Mouse (Mus musculus) liver, embryonic 15.5 days (tissue): Measurements from ENCODE around the gene Ybx2. TPM values are rescaled to one million over a fixed set of nuclear protein-coding genes. Genes with fewer than 3 reads are reported as not detected.
"Not testable (repeated sequence)": the region's sequence is repeated elsewhere in the genome, so short reads cannot be mapped to it uniquely, and the experiment has no call there.

Source experiments
- ATAC-seq: fragments of 200-750 bp; cut with Nextera tagmentation; 2 replicates; pipeline ENCODE4 v1.8.0; 2017; ENCODE audit warnings: moderate number of reproducible peaks, mild to moderate bottlenecking, moderate library complexity; ENCODE audit not compliant: insufficient read depth
- H3K27ac ChIP-seq: fragments of 300-500 bp; sonication (generic); replicated peaks from 2 replicates; pipeline ENCODE4 v1.5.1; 2015; ENCODE audit warnings: mild to moderate bottlenecking, inconsistent platforms
- H3K27me3 ChIP-seq: fragments of 300-500 bp; sonication (generic); 2 replicates; pipeline ENCODE4 v1.6.1; 2015; ENCODE audit warnings: mild to moderate bottlenecking, inconsistent platforms
- H3K36me3 ChIP-seq: fragments of 300-500 bp; sonication (generic); replicated peaks from 2 replicates; pipeline ENCODE4 v1.6.1; 2015; ENCODE audit warnings: moderate library complexity, mild to moderate bottlenecking, inconsistent platforms
- H3K4me1 ChIP-seq: fragments of 300-500 bp; sonication (generic); replicated peaks from 2 replicates; pipeline ENCODE4 v1.6.1; 2015; ENCODE audit warnings: inconsistent platforms
- H3K4me2 ChIP-seq: fragments of 300-500 bp; sonication (generic); 2 replicates; pipeline ENCODE4 v1.6.1; 2015; ENCODE audit warnings: moderate library complexity, mild to moderate bottlenecking, inconsistent platforms
- H3K4me3 ChIP-seq: fragments of 300-500 bp; sonication (generic); replicated peaks from 2 replicates; pipeline ENCODE4 v1.5.1; 2015; ENCODE audit warnings: mild to moderate bottlenecking, inconsistent platforms
- H3K9ac ChIP-seq: fragments of 300-500 bp; sonication (generic); 2 replicates; pipeline ENCODE4 v1.6.1; 2015; ENCODE audit warnings: moderate library complexity, mild to moderate bottlenecking, inconsistent platforms
- H3K9me3 ChIP-seq: fragments of 300-500 bp; sonication (generic); replicated peaks from 2 replicates; pipeline ENCODE4 v1.6.1; 2016; ENCODE audit warnings: inconsistent platforms
- WGBS: fragments of 180-500 bp; shearing (Covaris S2); methylation state at CpG from one replicate; pipeline ENCODE4 v1.1.7; 2015; ENCODE audit warnings: mixed read lengths; ENCODE audit not compliant: insufficient replicate concordance; 5-methylcytosine and 5-hydroxymethylcytosine counted together
- polyA plus RNA-seq: library from polyadenylated mRNA; unstranded; fragments of >200 nt; fragmentation: Nextera tagmentation; extraction: Ambion mirVana; gene quantifications from 2 replicates; pipeline ENCODE4 v1.2.1, GENCODE M21; 2015

The Ybx2 gene
- polyA plus RNA-seq, 1 experiment from 2014 or later: not detected

DNA sequence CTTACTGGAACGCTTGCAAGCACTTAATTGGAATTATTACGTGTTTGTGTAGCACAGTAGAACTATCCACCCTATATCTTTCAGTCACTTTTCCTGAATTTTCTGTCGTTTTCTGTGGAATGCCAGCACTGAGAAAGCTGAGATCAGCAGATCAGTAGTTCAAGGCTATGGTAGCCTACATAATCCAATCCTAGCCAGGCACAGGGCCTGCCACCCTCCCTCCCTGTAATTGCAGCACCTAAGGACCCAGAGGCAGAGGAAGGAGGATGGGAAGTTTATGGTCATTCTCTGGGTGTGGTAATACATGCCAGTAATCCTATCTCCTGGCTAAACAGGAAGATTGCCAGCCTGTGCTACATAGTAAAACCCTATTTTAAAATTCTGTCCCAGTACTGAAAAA, 12.8 kb upstream of the Ybx2 start:
- 62% methylated on average over 3 of the region's 3 CpGs for WGBS
- peak overlapping the region; percentile 90 for H3K4me2 ChIP-seq
- no peak for ATAC-seq
- H3K27me3 ChIP-seq: no peaks in the 10 kb centered on the region
- H3K9me3 ChIP-seq: no peaks in the 10 kb centered on the region
- peak overlapping the region; percentile 67 for H3K9ac ChIP-seq
- H3K27ac ChIP-seq: peak overlapping the region; percentile 97
- peaks cover 41% of the 10 kb centered on the region for H3K4me1 ChIP-seq
- H3K4me3 ChIP-seq: peak overlapping the region; percentile 88
- peaks cover 17% of the 10 kb centered on the region for H3K36me3 ChIP-seq

DNA sequence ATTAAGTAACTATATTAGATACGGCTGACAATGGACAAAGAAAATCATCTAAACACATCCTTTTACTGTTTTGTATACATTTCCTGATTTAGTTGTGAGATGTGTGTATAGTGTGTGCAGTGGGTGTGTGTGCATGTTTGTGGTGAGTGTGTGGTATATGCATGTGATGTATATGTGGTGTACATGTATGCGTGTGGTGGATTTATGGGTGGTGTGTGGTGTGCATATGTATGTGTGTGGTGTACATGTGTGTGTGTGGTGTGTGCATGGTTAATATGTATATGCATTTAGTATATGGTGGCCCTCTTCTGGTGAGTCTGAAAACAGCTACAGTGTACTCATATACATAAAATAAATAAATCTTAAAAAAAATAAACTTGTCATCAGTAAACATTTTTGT, 8.1 kb upstream of the Ybx2 start:
- H3K27me3 ChIP-seq: no peaks in the 10 kb centered on the region
- no peaks in the 10 kb centered on the region for H3K36me3 ChIP-seq
- H3K9me3 ChIP-seq: no peaks in the 10 kb centered on the region
- no peak overlapping the region for H3K9ac ChIP-seq
- ATAC-seq: no peak
- no peak overlapping the region for H3K27ac ChIP-seq
- 84% methylated on average over 2 of the region's 2 CpGs for WGBS
- peaks cover 21% of the 10 kb centered on the region for H3K4me1 ChIP-seq
- no peak overlapping the region for H3K4me2 ChIP-seq
- no peak overlapping the region for H3K4me3 ChIP-seq

DNA sequence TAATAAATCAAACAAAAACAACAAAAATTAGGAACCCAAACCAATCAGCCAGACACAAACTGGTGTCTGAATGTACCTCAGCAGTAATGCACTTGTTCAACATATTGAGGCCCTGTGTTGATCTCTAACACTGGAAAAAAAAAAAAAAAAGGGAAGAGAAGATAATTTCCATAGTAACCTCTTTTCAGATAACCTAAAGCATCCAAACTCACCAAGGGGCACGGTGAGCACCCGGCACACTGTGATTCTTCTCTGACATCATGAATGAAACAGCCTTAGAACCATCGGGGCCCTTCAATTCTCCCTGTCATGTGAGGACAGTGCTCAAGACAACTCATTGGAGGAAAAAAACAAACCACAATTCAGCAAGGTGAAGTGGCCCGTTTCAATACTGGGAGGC, 5.9 kb upstream of the Ybx2 start:
- H3K9ac ChIP-seq: no peak overlapping the region
- H3K4me3 ChIP-seq: no peak overlapping the region
- H3K27me3 ChIP-seq: peaks cover 9% of the 10 kb centered on the region
- H3K4me2 ChIP-seq: no peak overlapping the region
- no peak for ATAC-seq
- H3K4me1 ChIP-seq: peaks cover 15% of the 10 kb centered on the region
- H3K27ac ChIP-seq: no peak overlapping the region
- 35% methylated on average over 4 of the region's 4 CpGs for WGBS
- H3K36me3 ChIP-seq: no peaks in the 10 kb centered on the region
- H3K9me3 ChIP-seq: no peaks in the 10 kb centered on the region

DNA sequence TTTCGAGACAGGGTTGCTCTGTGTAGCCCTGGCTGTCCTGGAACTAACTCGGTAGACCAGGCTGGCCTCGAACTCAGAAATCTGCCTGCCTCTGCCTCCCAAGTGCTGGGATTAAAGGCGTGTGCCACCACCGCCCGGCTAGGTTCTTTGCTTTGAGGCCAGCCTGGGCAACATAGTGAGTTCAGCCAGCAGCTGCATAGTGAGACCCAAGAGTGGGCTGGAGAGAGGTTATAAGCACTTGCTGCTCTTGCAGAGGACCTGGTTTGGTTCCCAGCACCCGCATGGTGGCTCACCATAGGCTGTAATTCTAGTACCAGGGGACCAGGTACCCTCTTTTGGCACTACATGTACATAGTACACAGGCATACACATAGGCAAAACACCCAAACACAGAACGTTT, 5.4 kb upstream of the Ybx2 start:
- ATAC-seq, H3K9ac ChIP-seq, H3K36me3 ChIP-seq, H3K9me3 ChIP-seq, H3K27ac ChIP-seq, H3K4me2 ChIP-seq, H3K4me3 ChIP-seq: not testable (repeated sequence)
- 79% methylated on average over 8 of the region's 8 CpGs for WGBS
- Histone ChIP-seq H3K4me1 (peaks cover 20% of the 10 kb centered on the region), H3K27me3 (peaks cover 13% of the 10 kb centered on the region)

DNA sequence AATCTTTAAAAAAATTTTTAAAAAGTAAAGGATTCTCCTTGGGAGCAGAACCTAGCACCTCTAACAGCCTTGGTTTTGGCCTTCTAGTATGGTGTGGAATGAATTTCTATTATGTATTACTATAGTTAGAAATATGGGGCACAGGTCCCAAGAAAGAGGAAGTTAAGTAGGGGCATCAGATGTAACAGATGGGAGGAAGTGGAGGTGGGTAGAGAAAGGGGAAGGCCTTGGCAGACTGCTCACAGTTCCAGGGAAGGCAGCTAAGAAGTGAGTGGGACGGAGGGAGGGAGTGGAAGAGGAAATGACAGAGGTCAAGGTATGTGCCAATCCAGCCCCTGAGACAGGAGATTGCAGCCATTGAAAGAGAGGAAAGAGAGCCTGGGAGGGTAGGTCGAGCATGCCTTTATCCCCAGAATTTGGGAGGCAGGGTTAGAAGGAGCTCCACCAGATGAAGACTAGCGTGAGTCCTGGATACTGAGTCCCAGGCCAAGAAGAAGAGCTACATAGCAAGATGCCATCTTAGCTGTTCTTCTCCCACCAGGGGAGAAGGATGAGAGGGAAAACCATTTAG, 4.5 kb upstream of the Ybx2 start:
- 43% methylated on average over 3 of the region's 3 CpGs for WGBS
- peaks cover 29% of the 10 kb centered on the region for H3K4me1 ChIP-seq
- ATAC-seq: no peak
- H3K9me3 ChIP-seq: no peaks in the 10 kb centered on the region
- no peaks in the 10 kb centered on the region for H3K36me3 ChIP-seq
- H3K9ac ChIP-seq: no peak overlapping the region
- H3K4me3 ChIP-seq: no peak overlapping the region
- peaks cover 22% of the 10 kb centered on the region for H3K27me3 ChIP-seq
- H3K27ac ChIP-seq: no peak overlapping the region
- no peak overlapping the region for H3K4me2 ChIP-seq

DNA sequence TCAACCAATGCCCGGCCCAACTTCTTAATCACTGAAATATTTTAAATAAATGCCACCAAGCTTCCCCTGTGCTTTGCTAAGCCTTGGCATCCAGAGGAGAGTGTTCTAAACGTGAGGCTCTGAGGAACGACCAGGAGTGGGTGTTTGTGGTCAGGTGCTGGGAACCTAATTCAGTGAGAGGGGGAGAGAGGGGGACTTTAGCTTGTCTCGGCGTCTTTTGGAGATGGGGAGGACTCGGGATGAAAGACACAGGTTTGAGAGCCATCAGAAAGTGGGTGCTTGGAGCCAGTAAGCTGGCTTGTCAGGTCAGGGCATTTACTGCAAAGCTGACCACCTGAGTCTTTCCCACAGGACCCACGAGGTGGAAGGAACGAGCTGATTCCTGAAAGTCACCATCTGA, 3.8 kb upstream of the Ybx2 start:
- Histone ChIP-seq H3K36me3 (no peaks in the 10 kb centered on the region), H3K27me3 (peaks cover 29% of the 10 kb centered on the region), H3K4me3 (no peak overlapping the region), H3K9me3 (no peaks in the 10 kb centered on the region), H3K27ac (no peak overlapping the region; the same call in 1 of the 2 replicates), H3K4me1 (peaks cover 36% of the 10 kb centered on the region), H3K9ac (no peak overlapping the region), H3K4me2 (no peak overlapping the region)
- no peak for ATAC-seq
- 43% methylated on average over 8 of the region's 8 CpGs for WGBS

DNA sequence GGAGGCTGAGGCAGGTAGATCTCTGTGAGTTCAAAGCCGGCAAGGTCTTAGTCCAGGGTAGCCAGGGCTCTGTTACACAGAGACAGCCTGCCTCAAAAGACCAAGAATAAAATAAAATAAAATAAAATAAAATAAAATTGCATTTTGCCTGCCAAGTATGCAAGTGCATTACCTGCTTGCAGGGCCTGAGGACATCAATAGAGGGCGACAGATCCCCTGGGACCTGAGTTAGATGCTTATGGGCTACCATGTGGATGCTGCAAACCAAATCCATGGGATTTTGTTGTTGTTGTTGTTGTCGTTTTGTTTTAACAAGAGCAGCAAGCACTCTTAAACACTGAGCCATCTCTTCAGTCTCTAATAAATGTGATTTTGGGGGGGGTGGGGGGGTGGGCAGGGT, 3.3 kb upstream of the Ybx2 start:
- H3K4me2 ChIP-seq: no peak overlapping the region
- H3K27ac ChIP-seq: no peak overlapping the region
- H3K36me3 ChIP-seq: no peaks in the 10 kb centered on the region
- H3K9ac ChIP-seq: no peak overlapping the region
- peaks cover 34% of the 10 kb centered on the region for H3K27me3 ChIP-seq
- WGBS: 33% methylated on average over 3 of the region's 3 CpGs
- no peak overlapping the region for H3K4me3 ChIP-seq
- no peaks in the 10 kb centered on the region for H3K9me3 ChIP-seq
- peaks cover 36% of the 10 kb centered on the region for H3K4me1 ChIP-seq
- no peak for ATAC-seq

DNA sequence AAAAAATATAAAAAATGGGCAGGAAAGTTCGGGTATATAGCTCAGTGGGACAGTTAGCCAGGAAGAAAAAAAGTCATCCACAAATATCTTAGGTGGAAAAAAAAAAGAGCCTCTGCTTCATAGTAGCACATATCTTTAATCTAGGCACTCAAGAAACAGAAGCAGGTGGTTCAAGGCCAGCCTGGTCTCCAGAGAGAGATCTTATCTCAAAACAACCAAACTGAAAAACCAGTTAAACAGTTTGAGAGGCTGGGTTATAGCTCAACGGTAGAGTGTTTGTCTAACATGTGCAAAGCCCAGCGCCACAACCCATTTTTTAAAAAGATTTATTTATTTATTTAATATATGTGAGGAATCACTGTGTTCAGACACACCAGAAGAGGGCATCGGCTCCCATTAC, 2.5 kb upstream of the Ybx2 start:
- WGBS: 42% methylated on average over 4 of the region's 4 CpGs

DNA sequence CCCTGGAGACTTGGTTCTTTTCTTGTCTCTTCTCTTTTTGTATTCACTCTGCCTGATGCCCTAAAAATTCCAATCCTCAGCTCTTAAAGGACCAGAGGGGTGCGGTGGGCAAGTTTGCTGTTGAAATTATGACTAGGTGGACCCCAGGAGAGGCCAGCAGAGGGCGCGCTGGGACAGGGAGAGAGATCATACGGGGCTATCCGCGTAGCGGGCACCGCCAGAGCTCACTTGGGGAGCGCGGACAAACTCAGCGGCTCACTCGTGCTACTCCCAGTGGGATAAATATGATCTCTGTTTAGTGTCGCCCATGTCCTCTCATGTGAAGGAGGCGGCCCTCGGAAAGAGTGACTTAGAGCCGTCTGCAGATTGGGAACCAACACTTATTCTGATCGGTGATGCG, 1.4 kb upstream of the Ybx2 start:
- H3K4me3 ChIP-seq: peak overlapping the region; percentile 57
- peak; percentile 43 for ATAC-seq
- peaks cover 53% of the 10 kb centered on the region for H3K27me3 ChIP-seq
- H3K27ac ChIP-seq: no peak overlapping the region
- H3K4me2 ChIP-seq: peak overlapping the region; percentile 92
- no peaks in the 10 kb centered on the region for H3K36me3 ChIP-seq
- H3K9me3 ChIP-seq: no peaks in the 10 kb centered on the region
- H3K9ac ChIP-seq: no peak overlapping the region
- peaks cover 46% of the 10 kb centered on the region for H3K4me1 ChIP-seq
- WGBS: 1% methylated on average over 18 of the region's 18 CpGs

More for the DNA sequence above, 2.5 kb upstream of the Ybx2 start:
- Histone ChIP-seq H3K9me3 (no peaks in the 10 kb centered on the region), H3K4me1 (peaks cover 36% of the 10 kb centered on the region), H3K27ac (no peak overlapping the region), H3K27me3 (peaks cover 42% of the 10 kb centered on the region), H3K4me3 (no peak overlapping the region), H3K4me2 (no peak overlapping the region), H3K36me3 (no peaks in the 10 kb centered on the region), H3K9ac (no peak overlapping the region)
- no peak for ATAC-seq

DNA sequence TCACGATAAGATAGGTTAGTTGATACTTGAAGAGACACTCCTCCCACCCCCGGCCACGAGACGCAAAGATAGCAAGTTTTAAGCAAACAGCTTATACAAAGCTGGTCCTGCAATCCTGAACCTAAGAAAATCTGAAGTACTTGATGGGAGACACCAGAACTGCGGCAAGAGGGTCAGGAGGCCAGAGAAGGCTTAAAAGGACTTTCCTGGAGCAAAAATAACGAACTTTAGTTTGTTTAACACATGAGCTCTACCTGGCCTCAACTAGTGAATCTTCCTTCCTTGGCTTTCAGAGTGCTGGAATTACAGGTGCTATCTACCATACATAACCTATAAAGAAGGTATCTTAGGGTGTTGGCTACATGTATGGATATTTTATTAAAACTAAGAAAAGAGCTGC, 915 bp upstream of the Ybx2 start:
- peaks cover 58% of the 10 kb centered on the region for H3K27me3 ChIP-seq
- peak overlapping the region; percentile 92 for H3K4me2 ChIP-seq
- H3K4me3 ChIP-seq: peak overlapping the region; percentile 57
- ATAC-seq: no peak
- no peak overlapping the region for H3K27ac ChIP-seq
- H3K4me1 ChIP-seq: peaks cover 46% of the 10 kb centered on the region
- no peaks in the 10 kb centered on the region for H3K9me3 ChIP-seq
- H3K36me3 ChIP-seq: no peaks in the 10 kb centered on the region
- 13% methylated on average over 6 of the region's 6 CpGs for WGBS
- H3K9ac ChIP-seq: no peak overlapping the region

DNA sequence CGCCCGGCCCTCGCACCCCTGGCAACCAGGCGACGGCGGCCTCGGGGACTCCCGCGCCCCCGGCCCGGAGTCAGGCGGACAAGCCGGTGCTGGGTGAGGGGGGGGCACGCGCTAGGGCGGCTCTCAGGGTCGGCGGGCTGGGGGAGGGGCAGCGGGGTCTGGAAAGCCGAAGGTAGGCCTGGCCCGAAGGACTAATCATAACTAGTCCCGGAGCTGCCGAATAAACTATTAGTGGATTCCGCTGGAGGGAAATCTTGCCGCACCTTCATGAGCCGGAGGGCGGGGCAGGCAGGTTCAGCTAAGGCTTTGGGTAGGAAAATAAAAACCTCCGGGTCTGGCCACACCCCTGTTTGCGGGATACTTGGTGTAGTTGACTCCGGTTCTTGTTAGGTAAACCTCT, 560 bp downstream of the Ybx2 start:
- Histone ChIP-seq H3K27ac (no peak overlapping the region), H3K4me3 (peak overlapping the region; percentile 57), H3K4me2 (peak overlapping the region; percentile 92), H3K9ac (peak overlapping the region; percentile 21; the same call in 1 of the 2 replicates), H3K9me3 (no peaks in the 10 kb centered on the region), H3K36me3 (no peaks in the 10 kb centered on the region), H3K27me3 (peaks cover 72% of the 10 kb centered on the region), H3K4me1 (peaks cover 46% of the 10 kb centered on the region)
- 3% methylated on average over 30 of the region's 30 CpGs for WGBS
- 0 out of 2 replicates have a peak, but pooled peaks have one; percentile 2 for ATAC-seq
